Mouse (Mus musculus): ENCODE results near the gene Yy1. TPM values are rescaled to one million over a fixed set of nuclear protein-coding genes. Genes with fewer than 3 reads are reported as not detected.

Yy1 gene
- polyA plus RNA-seq, 1 experiment, result 121 TPM

DNA sequence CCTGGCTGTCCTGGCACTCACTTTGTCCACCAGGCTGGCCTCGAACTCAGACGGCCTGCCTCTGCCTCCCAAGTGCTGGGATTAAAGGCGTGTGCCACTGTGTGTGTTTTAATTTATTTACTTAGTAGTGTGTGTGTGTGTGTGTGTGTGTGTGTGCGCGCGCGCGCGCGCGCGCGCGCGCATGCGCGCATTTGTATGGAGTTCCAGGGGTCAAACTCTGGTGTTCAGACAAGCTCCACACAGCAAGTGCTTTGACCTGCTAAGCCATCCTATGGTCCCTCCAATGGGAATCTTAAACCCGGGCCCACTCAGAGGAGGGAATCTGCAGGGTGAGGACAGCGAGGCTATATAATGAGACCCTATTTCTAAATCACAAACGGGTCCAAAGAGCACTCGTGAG is 37.6 kb upstream of the Yy1 start:
- H3K27ac ChIP-seq (ENCODE audit: insufficient read depth, low read length), result no peak overlapping the region
- no peaks in the 10 kb centered on the region for H3K36me3 ChIP-seq (ENCODE audit: control insufficient read depth, insufficient read depth, low read length, poor library complexity, severe bottlenecking)
- no peaks in the 10 kb centered on the region for H3K9me3 ChIP-seq (replicated peaks; ENCODE audit: control insufficient read depth, insufficient read depth, low read length, poor library complexity, severe bottlenecking)
- TF ChIP-seq POLR2A (IDR thresholded peaks at IDR 0.05; ENCODE audit: insufficient read depth, low read length) (no peak), CTCF (IDR thresholded peaks at IDR 0.05; ENCODE audit: low read depth, low read length) (no peak), EP300 (IDR thresholded peaks at IDR 0.05; ENCODE audit: insufficient read depth, low read depth, low read length) (no peak)
- peak overlapping the region; percentile 2; the same call in 1 of the 2 replicates for H3K9ac ChIP-seq (ENCODE audit: low read depth, poor library complexity, severe bottlenecking)
- no peaks in the 10 kb centered on the region for H3K27me3 ChIP-seq (ENCODE audit: control insufficient read depth, insufficient read depth, low read length, poor library complexity, severe bottlenecking)
- H3K4me1 ChIP-seq (ENCODE audit: control insufficient read depth, insufficient read depth, low read length), result no peaks in the 10 kb centered on the region
- no peak overlapping the region for H3K4me3 ChIP-seq (ENCODE audit: low read depth, low read length)

DNA sequence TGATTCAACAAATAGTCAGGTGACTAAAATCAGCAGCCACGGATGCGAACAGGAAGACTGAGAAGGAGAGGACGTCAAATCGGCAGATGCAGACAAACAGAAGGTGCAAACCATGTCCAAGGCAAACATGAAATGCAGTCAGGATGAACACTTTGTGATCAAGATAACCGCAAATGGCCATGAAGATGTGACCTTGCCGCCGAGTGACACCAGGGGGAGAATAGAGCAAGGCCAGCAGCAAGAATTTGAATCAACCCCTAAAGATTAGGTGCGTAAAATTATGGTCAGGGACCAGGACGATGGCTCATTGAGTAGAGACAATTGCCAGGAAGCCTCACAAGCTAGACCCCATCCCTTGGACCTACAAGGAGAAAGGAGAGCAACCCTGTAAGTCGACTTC is 36.2 kb upstream of the Yy1 start:
- H3K9me3 ChIP-seq (replicated peaks; ENCODE audit: control insufficient read depth, insufficient read depth, low read length, poor library complexity, severe bottlenecking), result no peaks in the 10 kb centered on the region
- no peak for TF ChIP-seq EP300 (IDR thresholded peaks at IDR 0.05; ENCODE audit: insufficient read depth, low read depth, low read length)
- TF ChIP-seq POLR2A (IDR thresholded peaks at IDR 0.05; ENCODE audit: insufficient read depth, low read length), result no peak
- TF ChIP-seq CTCF (IDR thresholded peaks at IDR 0.05; ENCODE audit: low read depth, low read length), result no peak
- H3K4me3 ChIP-seq (ENCODE audit: low read depth, low read length), result peak overlapping the region; percentile 27
- H3K27ac ChIP-seq (ENCODE audit: insufficient read depth, low read length), result no peak overlapping the region
- no peak overlapping the region for H3K9ac ChIP-seq (ENCODE audit: low read depth, poor library complexity, severe bottlenecking)
- no peaks in the 10 kb centered on the region for H3K36me3 ChIP-seq (ENCODE audit: control insufficient read depth, insufficient read depth, low read length, poor library complexity, severe bottlenecking)
- no peaks in the 10 kb centered on the region for H3K27me3 ChIP-seq (ENCODE audit: control insufficient read depth, insufficient read depth, low read length, poor library complexity, severe bottlenecking)
- H3K4me1 ChIP-seq (ENCODE audit: control insufficient read depth, insufficient read depth, low read length), result no peaks in the 10 kb centered on the region

- TF ChIP-seq EP300 (IDR thresholded peaks at IDR 0.05; ENCODE audit: insufficient read depth, low read depth, low read length) (0 out of 2 replicates have a peak, but pooled peaks have one; percentile 40), POLR2A (IDR thresholded peaks at IDR 0.05; ENCODE audit: insufficient read depth, low read length) (peak; percentile 68), CTCF (IDR thresholded peaks at IDR 0.05; ENCODE audit: low read depth, low read length) (peak; percentile 74)
- H3K27me3 ChIP-seq (ENCODE audit: control insufficient read depth, insufficient read depth, low read length, poor library complexity, severe bottlenecking), result no peaks in the 10 kb centered on the region
- H3K9ac ChIP-seq (ENCODE audit: low read depth, poor library complexity, severe bottlenecking), result peak overlapping the region; percentile 67
- H3K9me3 ChIP-seq (replicated peaks; ENCODE audit: control insufficient read depth, insufficient read depth, low read length, poor library complexity, severe bottlenecking), result no peaks in the 10 kb centered on the region
- no peaks in the 10 kb centered on the region for H3K36me3 ChIP-seq (ENCODE audit: control insufficient read depth, insufficient read depth, low read length, poor library complexity, severe bottlenecking)
- H3K4me1 ChIP-seq (ENCODE audit: control insufficient read depth, insufficient read depth, low read length), result no peaks in the 10 kb centered on the region
- H3K4me3 ChIP-seq (ENCODE audit: low read depth, low read length), result peak overlapping the region; percentile 96
- 0 out of 2 replicates have a peak overlapping the region, but pooled peaks have one; percentile 8 for H3K27ac ChIP-seq (ENCODE audit: insufficient read depth, low read length)
Observed at GRCm38 (mm10) chr12:108757717-108758257, 35.0 kb upstream of the Yy1 start.

DNA sequence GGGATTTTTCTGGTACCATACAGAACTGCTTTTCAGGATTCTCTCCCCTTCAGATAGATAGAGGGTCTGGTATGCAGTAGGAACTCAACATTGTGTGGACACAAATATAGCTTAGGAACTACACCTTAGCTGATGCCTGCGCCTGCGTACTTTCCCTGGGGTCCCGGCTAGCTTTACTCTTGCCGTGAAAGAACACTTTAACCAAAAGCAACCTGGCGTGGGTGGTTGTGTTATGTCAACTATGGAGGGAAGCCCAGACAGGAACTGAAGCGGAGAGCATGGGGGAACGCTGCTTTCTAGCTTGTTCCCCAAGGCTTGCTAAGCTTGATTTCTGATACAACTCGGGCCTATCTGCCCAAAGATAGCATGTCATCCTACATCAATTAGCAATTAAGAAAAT is 34.5 kb upstream of the Yy1 start:
- H3K27me3 ChIP-seq (ENCODE audit: control insufficient read depth, insufficient read depth, low read length, poor library complexity, severe bottlenecking), result no peaks in the 10 kb centered on the region
- no peak overlapping the region for H3K27ac ChIP-seq (ENCODE audit: insufficient read depth, low read length)
- H3K4me1 ChIP-seq (ENCODE audit: control insufficient read depth, insufficient read depth, low read length), result no peaks in the 10 kb centered on the region
- no peak for TF ChIP-seq POLR2A (IDR thresholded peaks at IDR 0.05; ENCODE audit: insufficient read depth, low read length)
- TF ChIP-seq CTCF (IDR thresholded peaks at IDR 0.05; ENCODE audit: low read depth, low read length), result no peak
- no peak for TF ChIP-seq EP300 (IDR thresholded peaks at IDR 0.05; ENCODE audit: insufficient read depth, low read depth, low read length)
- no peaks in the 10 kb centered on the region for H3K36me3 ChIP-seq (ENCODE audit: control insufficient read depth, insufficient read depth, low read length, poor library complexity, severe bottlenecking)
- 0 out of 2 replicates have a peak overlapping the region, but pooled peaks have one; percentile 7 for H3K9ac ChIP-seq (ENCODE audit: low read depth, poor library complexity, severe bottlenecking)
- no peaks in the 10 kb centered on the region for H3K9me3 ChIP-seq (replicated peaks; ENCODE audit: control insufficient read depth, insufficient read depth, low read length, poor library complexity, severe bottlenecking)
- H3K4me3 ChIP-seq (ENCODE audit: low read depth, low read length), result peak overlapping the region; percentile 5; the same call in 1 of the 2 replicates

DNA sequence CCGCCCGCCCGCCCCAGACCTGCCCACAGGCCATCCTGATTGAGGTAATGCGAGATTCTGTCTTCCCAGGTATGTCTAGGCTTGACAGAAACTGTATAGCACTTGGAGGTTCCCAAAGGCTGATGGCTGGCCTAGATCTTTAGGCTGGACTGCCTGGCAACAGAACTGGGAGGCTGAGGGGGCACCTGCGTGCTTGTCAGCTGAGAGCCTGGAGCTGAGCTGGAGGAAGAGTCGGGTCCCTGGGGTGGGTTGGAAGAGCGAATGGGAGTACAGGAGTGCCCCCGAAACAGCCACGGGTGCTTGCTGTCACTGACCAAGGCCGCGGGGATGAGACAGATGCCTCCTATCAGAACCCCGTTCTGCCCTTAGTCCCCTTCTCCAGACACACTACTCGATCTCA is 34.1 kb upstream of the Yy1 start:
- Histone ChIP-seq H3K36me3 (ENCODE audit: control insufficient read depth, insufficient read depth, low read length, poor library complexity, severe bottlenecking) (no peaks in the 10 kb centered on the region), H3K4me1 (ENCODE audit: control insufficient read depth, insufficient read depth, low read length) (no peaks in the 10 kb centered on the region), H3K4me3 (ENCODE audit: low read depth, low read length) (no peak overlapping the region), H3K9ac (ENCODE audit: low read depth, poor library complexity, severe bottlenecking) (0 out of 2 replicates have a peak overlapping the region, but pooled peaks have one; percentile 7), H3K9me3 (replicated peaks; ENCODE audit: control insufficient read depth, insufficient read depth, low read length, poor library complexity, severe bottlenecking) (no peaks in the 10 kb centered on the region), H3K27ac (ENCODE audit: insufficient read depth, low read length) (no peak overlapping the region), H3K27me3 (ENCODE audit: control insufficient read depth, insufficient read depth, low read length, poor library complexity, severe bottlenecking) (no peaks in the 10 kb centered on the region)
- TF ChIP-seq POLR2A (IDR thresholded peaks at IDR 0.05; ENCODE audit: insufficient read depth, low read length) (no peak), CTCF (IDR thresholded peaks at IDR 0.05; ENCODE audit: low read depth, low read length) (no peak), EP300 (IDR thresholded peaks at IDR 0.05; ENCODE audit: insufficient read depth, low read depth, low read length) (no peak)

DNA sequence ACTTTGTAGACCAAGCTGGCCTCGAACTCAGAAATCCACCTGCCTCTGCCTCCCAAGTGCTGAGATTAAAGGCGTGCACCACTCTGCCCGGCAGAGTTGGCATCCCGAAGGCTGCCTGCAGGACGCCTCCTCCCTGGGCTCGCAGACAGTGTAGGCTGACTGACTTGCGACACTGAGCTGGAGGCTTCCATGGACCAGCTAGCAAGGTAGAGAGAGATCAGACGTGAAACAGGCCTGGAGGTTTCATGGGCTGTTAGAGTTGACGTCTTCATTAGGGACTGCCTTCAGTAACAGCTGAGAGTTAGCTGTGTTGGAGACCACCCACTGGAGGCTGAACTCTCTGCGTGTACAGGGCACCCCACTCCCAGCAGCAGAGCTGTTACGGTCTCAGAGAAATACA is 33.5 kb upstream of the Yy1 start:
- Histone ChIP-seq H3K4me1 (ENCODE audit: control insufficient read depth, insufficient read depth, low read length) (no peaks in the 10 kb centered on the region), H3K27me3 (ENCODE audit: control insufficient read depth, insufficient read depth, low read length, poor library complexity, severe bottlenecking) (no peaks in the 10 kb centered on the region)

More for the DNA sequence above, 33.5 kb upstream of the Yy1 start:
- Histone ChIP-seq H3K4me3 (ENCODE audit: low read depth, low read length) (no peak overlapping the region), H3K9ac (ENCODE audit: low read depth, poor library complexity, severe bottlenecking) (no peak overlapping the region), H3K27ac (ENCODE audit: insufficient read depth, low read length) (no peak overlapping the region), H3K36me3 (ENCODE audit: control insufficient read depth, insufficient read depth, low read length, poor library complexity, severe bottlenecking) (no peaks in the 10 kb centered on the region), H3K9me3 (replicated peaks; ENCODE audit: control insufficient read depth, insufficient read depth, low read length, poor library complexity, severe bottlenecking) (no peaks in the 10 kb centered on the region)
- no peak for TF ChIP-seq EP300 (IDR thresholded peaks at IDR 0.05; ENCODE audit: insufficient read depth, low read depth, low read length)
- TF ChIP-seq POLR2A (IDR thresholded peaks at IDR 0.05; ENCODE audit: insufficient read depth, low read length), result no peak
- TF ChIP-seq CTCF (IDR thresholded peaks at IDR 0.05; ENCODE audit: low read depth, low read length), result no peak
